Mouse (Mus musculus) 416B (cell line): ENCODE data around the gene Cacna2d3.

Experiments used
- DNase-seq: peaks from one replicate; pipeline ENCODE4 v3.0.0; 2011; ENCODE audit warnings: low read depth

Gene Cacna2d3

DNA sequence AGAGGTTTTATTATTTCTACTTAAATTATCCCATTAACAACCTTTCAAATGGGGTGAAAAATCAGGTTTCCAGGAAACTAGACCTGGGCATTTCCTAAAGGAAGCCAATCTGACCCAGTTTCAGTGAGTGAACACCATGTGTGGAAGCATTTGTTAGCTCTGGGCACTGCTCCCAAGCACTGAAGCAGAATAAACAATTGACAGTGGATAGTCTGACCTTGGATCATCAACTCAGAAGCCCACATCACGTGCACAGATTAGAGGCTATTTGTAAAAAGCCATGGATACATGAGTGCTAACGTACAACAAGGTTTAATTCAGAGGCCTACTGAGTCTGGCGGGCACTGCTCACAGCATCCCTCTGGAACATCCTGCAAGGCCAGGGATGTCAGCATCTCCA is 82.4 kb downstream of the Cacna2d3 start:
- DNase-seq, result no peak

DNA sequence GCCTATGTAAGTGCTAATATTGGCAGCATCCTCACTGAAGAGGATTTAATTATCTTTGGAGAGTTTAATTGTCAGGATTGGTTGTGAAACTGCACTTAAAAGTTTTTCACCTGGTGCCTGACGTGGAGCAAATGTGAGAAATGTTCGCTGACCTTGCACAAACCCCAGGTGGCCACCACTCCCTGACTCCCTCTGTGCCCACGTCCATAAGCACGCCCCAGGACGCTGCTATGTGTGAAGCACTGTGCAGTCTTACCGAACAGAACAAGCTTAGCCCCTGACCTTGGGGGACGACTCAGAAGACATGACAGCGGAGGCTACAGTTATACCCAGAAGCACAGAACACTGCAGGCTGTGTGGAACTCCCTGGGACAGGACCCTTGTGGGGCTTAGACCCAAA is 93.5 kb downstream of the Cacna2d3 start:
- DNase-seq, result no peak

DNA sequence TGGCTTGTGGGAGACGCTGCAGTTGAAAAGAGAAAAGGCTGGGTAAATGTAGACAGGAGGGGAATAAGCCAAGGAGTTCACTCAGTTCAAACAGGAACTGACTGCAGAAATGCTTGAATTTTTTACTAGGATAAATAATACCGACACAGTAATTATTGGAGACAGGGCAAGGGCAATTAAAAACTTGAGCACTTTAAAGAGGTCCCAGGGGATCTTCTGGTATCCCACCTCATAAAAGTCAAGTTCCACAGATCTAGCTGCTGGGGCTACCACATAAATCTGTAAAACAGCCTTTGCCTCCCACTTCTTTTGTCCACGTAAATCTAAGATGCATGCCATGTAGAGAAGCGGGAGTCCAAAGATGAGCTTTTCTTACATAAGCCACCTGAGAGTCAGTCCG is 109.2 kb downstream of the Cacna2d3 start:
- no peak for DNase-seq

DNA sequence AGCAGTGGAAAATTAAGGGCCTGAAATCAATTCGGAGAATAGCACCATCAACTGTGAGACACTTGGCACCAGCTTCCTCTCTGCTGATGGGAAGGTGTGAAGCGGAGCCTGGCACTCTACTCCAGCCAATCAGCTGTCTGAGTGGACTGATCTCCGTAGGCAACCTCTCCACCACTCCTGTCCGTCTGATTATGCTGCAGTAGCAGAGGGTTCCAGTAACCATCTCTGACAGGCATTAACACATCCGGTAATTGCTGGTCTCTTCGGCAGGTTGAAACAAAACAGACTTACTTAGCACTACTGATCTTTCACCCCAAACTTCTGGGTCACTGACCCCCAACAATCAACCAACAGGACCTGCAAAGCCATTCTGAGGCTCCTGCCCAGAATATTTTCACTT is 112.9 kb downstream of the Cacna2d3 start:
- DNase-seq, result no peak

DNA sequence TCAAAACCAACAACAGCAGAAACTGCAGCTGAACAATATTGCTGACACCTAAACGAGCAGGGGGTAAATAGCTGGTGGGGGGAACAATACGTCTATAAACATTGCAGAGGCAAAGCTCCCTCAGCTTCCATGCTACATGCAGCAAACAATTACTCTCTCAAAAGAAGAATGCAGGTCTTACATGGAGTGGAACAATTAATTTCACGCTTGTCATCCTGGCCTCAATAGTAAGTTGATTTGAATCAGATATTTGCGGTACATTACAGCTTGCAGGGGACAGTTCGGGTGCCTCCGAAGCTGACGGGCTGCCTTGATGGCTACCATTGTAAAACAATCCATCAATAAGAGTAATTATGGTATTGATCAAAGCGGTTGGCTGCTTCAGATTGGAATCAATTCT is 122.2 kb downstream of the Cacna2d3 start:
- DNase-seq, result no peak

DNA sequence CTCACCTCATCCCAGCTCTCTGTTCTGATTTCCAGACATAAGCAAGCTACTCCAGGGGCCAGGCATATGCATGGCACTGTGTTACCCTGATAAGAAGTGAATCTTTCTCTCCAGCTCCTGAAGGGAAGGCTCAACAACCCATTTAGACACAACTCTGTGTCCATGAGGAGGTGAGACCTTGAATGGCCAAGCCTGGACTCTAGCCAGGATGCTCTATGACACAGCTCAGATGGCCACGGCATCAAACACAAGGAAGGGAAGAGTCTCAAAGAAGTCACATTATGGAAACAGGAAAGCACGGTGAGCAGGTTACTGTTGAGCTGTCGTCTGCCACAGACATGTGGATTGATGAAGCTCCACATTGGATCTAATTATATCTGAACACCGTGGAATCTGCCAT is 128.8 kb downstream of the Cacna2d3 start:
- no peak for DNase-seq

DNA sequence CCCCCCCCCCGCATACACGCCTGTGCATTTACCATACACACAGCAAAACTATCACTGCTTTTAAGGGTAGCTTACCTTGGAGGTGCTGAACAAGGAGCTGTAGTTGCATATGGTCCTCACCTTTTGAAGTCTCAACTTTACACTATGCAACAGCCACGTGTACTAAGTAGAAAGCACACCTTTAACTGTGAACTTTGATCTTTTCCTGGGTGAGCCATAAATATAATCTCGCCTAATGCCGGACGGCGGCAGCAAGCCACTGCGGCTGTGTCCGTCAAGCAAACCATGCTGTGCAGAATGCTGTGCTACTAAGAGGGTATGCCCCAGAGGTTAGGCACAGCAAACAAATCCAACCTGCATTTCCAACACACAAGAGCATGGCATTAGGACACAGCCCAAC is 132.0 kb downstream of the Cacna2d3 start:
- DNase-seq, result no peak

DNA sequence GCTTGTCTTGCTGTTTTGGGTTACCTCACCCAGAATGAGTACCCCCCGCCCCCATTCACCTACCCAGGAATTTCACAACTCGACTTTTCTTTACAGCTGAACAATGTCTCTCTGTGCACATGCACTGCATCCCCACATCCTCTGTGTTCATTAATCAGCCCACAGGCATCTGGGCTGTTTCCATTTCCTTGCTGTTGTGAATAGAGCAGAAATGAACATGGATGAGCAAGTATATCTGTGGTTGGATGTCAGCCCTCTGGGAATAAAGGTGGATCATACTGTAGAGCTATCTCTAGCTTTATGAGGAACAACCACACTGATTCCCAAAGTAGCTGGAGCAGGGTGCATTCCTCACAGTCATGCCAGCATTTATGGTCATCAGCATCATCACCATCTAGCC is 139.7 kb downstream of the Cacna2d3 start:
- no peak for DNase-seq

DNA sequence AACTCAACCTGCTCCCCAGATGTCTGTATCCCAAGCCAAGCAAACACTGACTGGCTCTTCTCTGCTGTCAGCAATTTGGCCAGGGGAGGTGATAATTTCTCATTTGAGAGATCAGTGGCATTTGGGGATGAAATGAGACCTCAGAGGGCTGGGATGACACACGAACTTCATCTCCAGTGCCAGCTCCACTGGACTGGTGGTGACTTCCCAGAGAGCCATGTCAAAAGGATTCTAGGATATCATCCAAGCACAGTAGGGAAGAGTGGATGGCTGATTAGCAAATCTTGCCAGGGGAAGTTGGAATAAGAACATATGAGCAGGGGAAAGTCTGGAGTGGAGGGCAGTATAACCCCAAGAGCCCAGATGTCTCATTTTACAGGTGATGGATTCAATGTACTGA is 143.9 kb downstream of the Cacna2d3 start:
- no peak for DNase-seq

DNA sequence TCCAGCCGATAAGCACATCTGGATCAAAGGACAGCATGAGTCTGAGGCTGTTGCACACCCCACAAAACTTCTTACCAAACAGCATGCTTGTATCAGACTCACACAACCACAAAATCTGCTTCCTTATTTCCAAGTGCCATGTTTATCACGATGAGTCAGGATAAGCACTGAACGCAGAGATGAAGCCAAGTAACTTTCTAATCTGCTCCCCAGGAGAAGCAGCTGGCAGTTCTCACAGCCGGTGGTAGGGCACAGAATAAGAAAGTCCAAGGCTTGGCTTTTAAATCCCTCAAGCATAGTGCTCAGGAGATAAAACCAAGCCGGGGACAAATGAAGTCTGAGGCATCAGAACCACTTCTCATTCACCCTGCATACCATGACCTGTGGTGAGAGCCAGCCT is 146.1 kb downstream of the Cacna2d3 start:
- DNase-seq, result no peak

DNA sequence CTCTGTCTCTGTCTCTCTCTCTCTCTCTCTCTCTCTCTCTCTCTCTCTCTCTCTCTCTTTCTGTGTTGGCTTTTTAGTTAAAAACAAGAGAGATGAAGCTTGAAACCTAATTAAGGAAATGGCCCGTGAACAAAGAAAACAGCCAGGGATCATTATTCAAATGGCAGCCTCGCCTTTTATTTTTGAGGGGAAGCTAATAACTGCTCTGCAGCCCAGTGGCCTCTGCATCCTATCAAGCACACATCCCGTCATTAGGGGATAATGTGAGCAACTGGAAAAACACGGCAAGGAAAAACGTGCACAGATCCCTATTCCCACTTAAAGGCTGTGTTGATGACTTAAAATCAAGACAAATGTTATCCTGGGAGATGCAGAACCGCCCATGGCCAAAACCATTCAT is 159.0 kb downstream of the Cacna2d3 start:
- DNase-seq, result no peak

DNA sequence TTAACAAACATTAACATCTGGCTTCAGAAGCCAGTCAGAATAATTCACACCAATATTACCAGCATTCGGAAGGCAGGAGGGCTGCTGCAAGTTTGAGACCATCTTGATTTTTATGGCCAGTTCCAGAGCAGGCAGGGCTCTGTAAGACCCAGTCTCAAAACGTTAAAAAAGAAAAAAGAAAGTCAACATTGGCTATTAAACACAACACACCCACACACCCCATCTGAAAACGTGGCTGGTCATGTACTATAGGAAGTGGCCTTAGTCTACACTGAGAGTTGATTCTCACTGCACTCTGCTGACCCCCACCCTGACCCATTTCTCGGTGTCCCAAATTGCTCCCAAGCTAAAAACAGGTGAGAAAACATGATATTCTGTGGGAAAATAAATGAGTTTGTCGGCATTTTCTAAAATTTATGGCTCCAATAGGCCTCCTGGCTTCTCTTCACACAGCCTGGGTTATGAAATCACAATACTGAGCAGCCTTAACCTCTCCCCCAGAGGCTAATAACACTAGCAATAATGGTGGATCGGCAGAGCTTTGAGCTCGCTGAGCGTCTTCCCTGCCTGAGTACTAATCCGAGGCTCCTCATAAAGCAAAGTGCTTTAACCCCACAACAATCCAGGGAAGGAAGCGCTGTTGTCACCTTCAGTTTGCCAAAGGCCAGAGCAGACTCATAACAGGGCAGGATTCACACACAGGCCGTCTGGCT is 160.4 kb downstream of the Cacna2d3 start:
- no peak for DNase-seq

DNA sequence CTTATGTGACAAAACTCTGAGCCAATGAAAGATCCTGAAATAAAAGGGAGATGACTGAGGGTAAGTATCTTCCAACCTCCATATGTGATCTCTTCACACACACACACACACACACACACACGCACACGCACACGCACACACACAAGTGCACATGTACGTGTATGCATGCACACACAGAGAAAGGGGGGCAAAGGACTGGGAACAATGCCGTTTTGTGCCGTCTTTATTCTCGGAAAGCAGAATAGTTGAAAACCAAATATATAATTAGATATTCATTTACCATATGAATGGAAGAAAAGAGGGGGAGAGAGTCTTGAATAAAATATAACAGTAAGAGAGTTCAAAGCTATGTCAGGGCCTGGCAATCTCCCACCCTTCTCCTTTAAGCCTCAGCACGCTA is 163.2 kb downstream of the Cacna2d3 start:
- DNase-seq, result no peak

DNA sequence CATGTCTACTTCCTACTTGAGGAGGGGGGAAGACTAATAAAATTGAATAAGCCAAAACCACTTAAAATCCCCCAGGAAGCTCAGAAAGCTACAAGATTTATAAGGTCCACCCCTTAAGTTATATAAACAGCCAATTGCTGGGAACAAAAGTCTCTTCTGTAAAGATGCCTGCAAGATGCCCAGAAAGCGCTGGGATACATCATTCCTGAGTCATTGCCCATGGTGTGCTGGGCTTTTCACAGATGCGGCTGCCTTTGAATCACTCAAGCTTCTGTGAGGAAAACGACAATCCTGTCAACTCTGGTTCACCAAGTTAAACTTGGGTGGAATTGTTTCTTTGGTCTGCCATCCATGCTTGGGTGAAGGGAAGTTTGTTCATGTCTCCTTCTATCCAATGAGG is 165.5 kb downstream of the Cacna2d3 start:
- DNase-seq, result no peak

DNA sequence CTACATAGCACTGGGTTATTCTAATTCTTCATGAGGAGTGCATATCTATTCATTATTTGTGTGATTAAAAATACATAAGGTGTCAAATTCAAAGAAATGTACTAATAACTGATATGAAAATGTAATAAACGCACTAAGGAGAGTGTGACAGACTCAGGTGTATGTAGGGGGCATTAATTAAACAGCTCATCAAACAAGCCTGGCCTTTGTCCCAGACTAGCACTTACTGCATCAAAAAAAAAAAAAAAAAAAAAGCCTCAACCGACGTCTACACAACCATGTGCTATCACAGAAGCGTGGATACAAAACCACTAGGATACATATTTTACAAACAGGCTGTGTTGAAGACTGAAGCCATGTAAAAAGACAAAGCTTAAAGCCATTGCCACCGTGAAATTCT is 169.2 kb downstream of the Cacna2d3 start:
- DNase-seq, result no peak

DNA sequence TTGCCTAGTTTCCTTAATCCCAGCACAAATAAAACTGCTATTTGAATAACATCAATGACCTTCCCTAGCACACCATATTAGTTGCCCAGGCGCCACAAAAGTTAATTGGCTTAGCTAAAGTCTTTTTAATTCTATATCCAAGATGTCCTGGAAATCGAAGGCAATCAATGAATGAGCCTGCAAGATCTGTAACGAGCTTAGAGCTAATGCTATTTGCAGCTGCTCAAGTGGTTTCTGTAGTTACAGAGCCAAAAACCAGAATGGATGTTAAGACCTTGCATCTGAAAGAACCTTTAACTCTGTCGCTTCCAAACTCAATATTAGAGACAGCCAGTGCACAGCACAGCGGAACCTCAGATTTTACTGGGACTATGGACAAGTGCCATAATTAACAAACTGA is 173.0 kb downstream of the Cacna2d3 start:
- no peak for DNase-seq

DNA sequence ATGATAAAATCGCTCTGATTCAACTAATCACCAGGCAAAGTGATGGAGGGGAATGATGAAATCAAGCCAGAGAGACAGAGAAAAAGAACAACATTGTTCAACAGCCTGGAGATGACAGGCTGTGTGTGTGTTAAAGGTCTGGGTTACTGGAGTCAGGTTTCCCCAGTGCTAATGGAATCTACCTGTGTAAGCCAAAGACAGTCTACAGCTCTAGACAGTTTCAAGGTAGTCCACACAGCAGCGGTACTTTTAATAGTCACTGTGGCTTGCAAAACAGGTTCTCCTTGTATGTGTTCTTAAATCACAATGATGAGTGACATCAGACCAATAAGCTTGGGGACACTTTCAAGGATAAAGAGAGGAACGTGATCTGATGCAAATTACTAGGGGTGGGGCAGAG is 191.1 kb downstream of the Cacna2d3 start:
- DNase-seq, result no peak

DNA sequence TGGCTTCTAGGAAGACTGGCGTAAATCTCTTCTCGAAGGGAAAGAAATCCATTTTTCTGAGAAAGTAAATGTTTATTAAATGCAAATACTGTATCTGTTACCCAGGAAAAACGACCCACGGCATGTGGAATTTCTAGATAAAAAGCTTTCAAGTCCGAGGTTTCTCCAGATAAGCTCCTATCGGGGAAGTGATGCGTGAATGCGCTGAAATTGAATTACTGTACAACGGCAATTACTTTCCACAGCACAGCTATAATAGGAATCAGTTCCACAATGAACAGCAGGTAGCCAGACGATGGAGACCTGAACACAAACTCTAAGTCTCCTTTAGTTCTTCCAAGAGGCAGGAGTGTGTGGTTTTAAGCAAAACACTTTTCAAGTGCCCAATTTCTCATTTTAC is 193.0 kb downstream of the Cacna2d3 start:
- no peak for DNase-seq

DNA sequence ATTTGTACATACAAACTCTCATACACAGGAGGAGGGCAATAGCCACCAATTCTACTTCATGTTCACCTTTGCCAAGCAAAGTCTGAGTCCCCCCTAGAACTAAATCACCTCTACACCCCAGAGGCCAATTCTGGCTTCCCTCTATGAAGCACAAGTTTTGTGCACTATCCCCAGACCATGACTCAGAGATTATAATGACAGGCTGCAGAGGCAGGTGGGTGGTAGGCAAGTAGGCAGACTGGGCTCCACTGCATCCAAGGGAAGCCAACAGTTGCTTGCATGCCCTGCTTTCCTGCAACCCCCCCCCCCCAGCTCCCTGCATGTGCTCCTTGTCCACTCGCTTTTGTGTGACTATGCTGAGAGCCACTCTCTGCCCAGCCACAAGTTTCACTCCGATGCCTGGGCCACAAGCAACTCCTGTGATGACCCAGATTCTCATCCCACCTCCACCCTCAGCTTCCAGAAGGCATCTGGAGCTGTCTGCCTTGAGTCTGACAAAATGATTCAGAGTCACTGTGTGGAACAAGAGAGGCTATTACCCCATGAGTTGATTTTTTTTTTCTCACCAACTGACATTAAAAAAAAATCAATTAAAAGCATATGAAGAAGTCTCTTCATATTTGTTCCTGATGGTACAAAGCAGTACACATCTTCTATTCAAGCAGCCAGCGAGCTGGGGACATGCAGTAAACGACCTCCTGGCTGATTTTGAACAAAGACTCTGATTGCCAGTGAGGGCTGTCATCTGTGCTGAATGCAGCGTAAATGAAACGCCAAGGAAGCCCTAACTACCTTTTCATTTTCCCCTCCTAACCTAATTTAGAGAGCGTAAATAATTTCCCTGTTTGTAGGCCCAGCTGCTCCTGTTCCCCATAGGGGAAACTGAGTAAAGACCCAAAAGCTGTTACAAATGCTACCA is 201.7 kb downstream of the Cacna2d3 start:
- DNase-seq, result no peak

DNA sequence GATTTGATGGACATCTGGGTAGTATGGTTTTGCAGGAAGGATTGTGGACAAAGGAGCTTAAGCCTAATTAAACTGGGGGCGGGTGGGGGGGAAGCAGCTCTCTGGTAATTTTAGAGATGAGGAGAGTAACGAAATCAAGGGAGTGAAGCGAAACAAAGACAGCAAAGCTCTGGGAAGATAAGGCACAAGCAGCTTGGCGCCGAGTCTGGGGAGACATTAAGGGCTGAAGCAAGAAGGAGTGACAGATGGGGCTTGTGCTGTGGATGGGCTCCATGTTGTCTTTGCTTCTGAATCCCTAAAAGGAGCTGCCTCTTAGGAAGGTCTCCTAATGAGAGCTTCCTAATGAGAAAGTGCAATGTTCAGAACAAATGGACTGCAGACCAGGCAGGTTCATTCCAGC is 219.0 kb downstream of the Cacna2d3 start:
- no peak for DNase-seq

DNA sequence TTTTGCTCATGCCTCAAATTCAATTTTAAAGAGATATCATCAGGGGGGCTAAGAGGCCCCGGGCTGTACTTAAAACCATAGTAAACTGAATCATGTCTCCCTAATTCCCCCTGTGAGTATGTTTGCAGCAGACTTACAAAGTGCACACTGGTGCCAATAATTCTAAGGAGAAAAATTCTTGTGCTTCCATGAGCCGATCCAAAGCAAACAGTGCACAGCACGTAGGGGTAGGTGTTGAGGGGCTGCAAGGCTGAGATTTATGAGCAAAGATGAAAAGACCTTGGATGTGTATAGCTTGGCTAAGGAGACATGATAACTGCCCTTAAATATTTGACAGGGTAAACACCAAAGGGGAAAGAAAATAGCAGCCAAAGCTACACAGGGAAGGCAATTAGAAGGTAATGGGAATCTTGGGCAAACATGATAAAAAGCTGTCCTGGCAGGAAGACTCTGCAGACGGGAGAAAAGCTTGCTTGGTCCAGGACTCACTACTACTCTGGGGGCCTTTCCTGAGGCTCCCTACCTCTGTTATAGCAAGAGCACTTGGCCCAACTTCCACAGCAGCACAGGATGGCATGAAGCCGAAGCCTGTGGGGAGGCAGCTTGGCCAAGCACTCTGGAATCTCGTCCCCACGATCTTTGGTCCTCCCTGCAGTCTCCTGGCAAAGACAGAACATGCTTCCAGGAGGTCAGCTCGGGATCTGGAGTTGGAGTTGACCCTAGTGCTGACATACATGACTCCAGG is 222.9 kb downstream of the Cacna2d3 start:
- no peak for DNase-seq

DNA sequence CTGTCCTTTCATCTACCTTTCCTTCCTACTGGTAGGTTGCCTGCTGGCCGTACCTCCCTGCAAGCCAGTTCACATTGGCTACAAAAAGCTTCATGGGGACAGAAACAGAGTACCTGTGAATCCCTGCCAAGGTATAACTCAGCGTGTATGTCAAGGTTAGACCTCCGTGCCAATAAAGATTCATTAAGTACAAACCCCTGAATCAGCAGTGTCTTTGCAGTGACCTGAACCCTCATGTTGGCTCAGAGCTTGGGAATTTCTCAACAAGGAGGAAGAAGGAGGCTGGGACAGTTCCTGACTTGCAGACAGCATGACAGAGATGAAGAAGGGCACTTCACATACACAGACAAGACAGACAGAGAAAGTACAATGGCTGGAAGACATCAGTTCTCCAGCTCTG is 225.1 kb downstream of the Cacna2d3 start:
- no peak for DNase-seq

DNA sequence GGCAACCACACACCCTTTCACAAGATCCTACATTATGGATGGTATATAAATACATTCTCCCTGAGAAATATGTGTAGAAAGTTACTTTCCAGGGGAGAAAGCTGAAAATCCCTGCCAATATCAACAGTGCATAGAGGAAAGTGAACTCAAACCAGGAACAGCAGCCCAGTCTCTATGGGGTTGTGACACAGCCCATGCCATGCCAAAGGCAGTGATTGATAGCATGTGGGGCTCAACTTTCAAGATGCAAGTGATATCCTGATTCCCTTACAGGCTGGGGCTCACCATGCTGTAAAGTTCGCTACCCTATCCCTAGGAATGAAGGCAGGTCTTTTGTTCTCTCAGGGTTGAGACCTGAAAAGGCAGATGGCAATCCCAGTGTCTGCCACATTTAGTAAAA is 229.9 kb downstream of the Cacna2d3 start:
- no peak for DNase-seq
